Mouse (Mus musculus) small intestine, adult 2 months (tissue): Measurements from ENCODE around the gene Gcm1. TPM values are rescaled to one million over a fixed set of nuclear protein-coding genes. Genes with fewer than 3 reads are reported as not detected.
"Not testable (repeated sequence)": the region's sequence is repeated elsewhere in the genome, so short reads cannot be mapped to it uniquely, and the experiment has no call there.

Experiments
- H3K27ac ChIP-seq: fragments of 200-500 bp; 2 replicates; pipeline ENCODE4 v1.5.1; 2012; ENCODE audit warnings: low read depth, low read length, control low read depth, inconsistent platforms; ENCODE audit not compliant: insufficient read depth
- H3K27me3 ChIP-seq: fragments of 200-500 bp; 2 replicates; pipeline ENCODE4 v1.6.1; 2012; ENCODE audit warnings: mild to moderate bottlenecking, moderate library complexity, low read length, inconsistent platforms; ENCODE audit not compliant: control insufficient read depth, insufficient read depth
- H3K36me3 ChIP-seq: fragments of 200-500 bp; 2 replicates; pipeline ENCODE4 v1.6.1; 2012; ENCODE audit warnings: mild to moderate bottlenecking, low read length, control low read depth, inconsistent platforms; ENCODE audit not compliant: control insufficient read depth, insufficient read depth
- H3K4me1 ChIP-seq: fragments of 200-500 bp; 2 replicates; pipeline ENCODE4 v1.6.1; 2012; ENCODE audit warnings: low read length, inconsistent platforms, mixed read lengths; ENCODE audit not compliant: control insufficient read depth, insufficient read depth, insufficient read length
- H3K4me3 ChIP-seq: fragments of 200-500 bp; 2 replicates; pipeline ENCODE4 v1.5.1; 2012; ENCODE audit warnings: low read depth, mild to moderate bottlenecking, control low read depth, inconsistent platforms, low read length, moderate library complexity
- CTCF ChIP-seq: fragments of 200-500 bp; IDR thresholded peaks from 2 replicates; pipeline ENCODE4 v1.5.1; 2012; ENCODE audit warnings: low read depth, mild to moderate bottlenecking, control low read depth, inconsistent platforms, low read length, moderate library complexity, mixed read lengths; ENCODE audit not compliant: insufficient replicate concordance, insufficient read length; ENCODE audit errors: extremely low read depth
- POLR2A ChIP-seq: fragments of 200-500 bp; IDR thresholded peaks from 2 replicates; pipeline ENCODE4 v1.6.1; 2012; ENCODE audit warnings: low read depth, mild to moderate bottlenecking, control low read depth, inconsistent platforms, low read length, moderate library complexity
- WGBS: fragments of 180-500 bp; shearing (Covaris S2); methylation state at CpG from one replicate; pipeline ENCODE4 v1.1.7; 2018; 5-methylcytosine and 5-hydroxymethylcytosine counted together
- polyA plus RNA-seq: library from polyadenylated mRNA; depleted of rRNA; stranded (reverse); fragments of >200 nt; gene quantifications from 2 replicates; pipeline ENCODE4 v1.2.3, GENCODE M21; 2012

The Gcm1 gene
- polyA plus RNA-seq, 1 experiment = not detected

DNA sequence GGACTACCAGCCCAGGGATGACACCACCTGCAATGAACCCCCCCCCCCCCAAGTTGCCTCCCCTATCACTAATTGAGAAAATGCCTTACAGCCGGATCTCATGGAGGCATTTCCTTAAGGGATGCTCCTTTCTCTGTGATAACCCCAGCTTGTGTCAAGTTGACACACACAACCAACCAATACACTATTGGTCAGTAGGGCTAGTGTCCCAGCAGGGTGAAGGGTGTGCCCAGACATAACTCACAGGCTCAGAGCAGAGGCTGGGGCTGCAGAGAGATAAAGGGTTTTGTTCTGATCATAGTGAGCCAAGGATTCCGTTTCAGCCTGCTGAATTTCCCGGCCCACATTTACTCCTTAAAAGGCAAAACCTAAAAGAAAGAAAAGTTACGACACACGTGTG lies 18.8 kb downstream of the Gcm1 start:
- Histone ChIP-seq H3K4me1 (no peaks in the 10 kb centered on the region), H3K27me3 (no peaks in the 10 kb centered on the region), H3K27ac (no peak overlapping the region), H3K4me3 (no peak overlapping the region), H3K36me3 (no peaks in the 10 kb centered on the region)
- WGBS = 71% methylated on average over 5 of the region's 5 CpGs
- no peak for TF ChIP-seq CTCF
- no peak for TF ChIP-seq POLR2A

DNA sequence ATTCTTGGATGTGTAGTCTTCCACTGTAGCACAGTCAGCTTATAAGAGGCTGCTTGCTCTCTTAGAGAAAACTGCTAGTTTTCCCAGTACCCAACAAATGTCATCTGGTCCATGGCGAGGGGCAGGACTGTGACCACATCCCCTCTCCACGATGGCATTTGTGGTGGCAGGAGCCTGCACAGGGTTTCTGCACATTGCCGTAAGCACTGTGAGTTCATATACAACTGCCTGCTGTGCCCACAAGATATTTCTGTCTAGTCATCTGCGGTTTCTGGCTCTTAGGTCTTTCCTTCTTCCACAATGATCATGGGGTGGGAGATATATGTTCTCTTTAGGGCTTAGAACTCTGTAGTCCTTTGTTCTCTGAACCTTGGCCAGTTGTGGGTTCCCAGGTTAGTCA lies 19.9 kb downstream of the Gcm1 start:
- Histone ChIP-seq H3K4me3 (no peak overlapping the region), H3K4me1 (no peaks in the 10 kb centered on the region), H3K27ac (no peak overlapping the region), H3K36me3 (no peaks in the 10 kb centered on the region), H3K27me3 (no peaks in the 10 kb centered on the region)
- TF ChIP-seq POLR2A = no peak
- no peak for TF ChIP-seq CTCF
- 87% methylated on average over 4 of the region's 4 CpGs for WGBS

DNA sequence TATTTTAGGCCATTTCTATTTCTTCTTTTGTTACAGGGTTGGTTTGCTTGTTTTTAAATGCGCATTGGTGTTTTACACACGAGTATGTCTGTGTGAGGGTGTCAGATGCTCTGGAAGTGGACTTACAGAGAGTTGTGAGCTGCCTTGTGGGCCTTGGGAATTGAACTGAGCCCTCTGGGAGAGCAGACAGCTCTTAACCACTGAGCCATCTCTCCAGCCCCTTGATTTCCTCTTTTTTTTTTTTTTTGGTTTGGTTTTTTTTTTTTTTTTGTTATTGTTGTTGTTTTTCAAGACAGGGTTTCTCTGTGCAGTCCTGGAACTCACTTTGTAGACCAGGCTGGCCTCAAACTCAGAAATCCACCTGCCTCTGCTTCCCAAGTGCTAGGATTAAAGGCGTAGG lies 21.6 kb downstream of the Gcm1 start:
- H3K4me3 ChIP-seq, H3K27ac ChIP-seq, H3K27me3 ChIP-seq, H3K4me1 ChIP-seq, H3K36me3 ChIP-seq: not testable (repeated sequence)
- WGBS = 91% methylated on average over 3 of the region's 3 CpGs

DNA sequence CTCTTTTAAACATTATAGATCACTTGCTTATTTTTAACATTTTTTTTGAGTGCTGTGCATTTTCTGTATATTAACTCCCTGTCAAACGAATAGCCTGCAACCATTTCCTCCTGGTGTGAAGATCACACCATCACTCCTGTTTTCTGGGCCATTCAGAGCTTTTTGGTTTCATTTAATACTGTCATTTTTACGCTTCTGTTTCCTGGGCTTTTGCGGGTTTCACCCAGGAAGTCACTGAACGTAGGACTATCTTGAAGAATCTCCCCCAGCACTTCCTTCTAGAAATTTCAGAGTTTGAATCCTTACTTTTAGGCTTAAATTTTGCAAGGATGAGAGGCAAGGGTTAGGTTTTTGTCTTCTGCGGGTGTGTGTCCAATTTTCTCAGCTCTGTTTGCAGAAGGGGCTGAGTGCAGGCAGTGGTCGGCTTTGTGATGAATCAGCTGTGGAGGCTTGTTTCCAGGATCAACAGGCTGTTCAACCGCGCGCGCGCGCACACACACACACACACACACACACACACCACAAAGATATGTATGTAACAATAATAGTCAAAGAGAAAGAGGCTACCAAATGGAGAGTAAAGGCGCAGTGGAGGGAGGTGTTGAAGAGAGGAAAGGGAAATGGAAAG lies 22.1 kb downstream of the Gcm1 start:
- Histone ChIP-seq H3K27ac (no peak overlapping the region), H3K36me3 (no peaks in the 10 kb centered on the region), H3K4me1 (no peaks in the 10 kb centered on the region), H3K27me3 (no peaks in the 10 kb centered on the region), H3K4me3 (no peak overlapping the region)
- WGBS = 75% methylated on average over 13 of the region's 13 CpGs
- TF ChIP-seq POLR2A (no peak), CTCF (no peak)

DNA sequence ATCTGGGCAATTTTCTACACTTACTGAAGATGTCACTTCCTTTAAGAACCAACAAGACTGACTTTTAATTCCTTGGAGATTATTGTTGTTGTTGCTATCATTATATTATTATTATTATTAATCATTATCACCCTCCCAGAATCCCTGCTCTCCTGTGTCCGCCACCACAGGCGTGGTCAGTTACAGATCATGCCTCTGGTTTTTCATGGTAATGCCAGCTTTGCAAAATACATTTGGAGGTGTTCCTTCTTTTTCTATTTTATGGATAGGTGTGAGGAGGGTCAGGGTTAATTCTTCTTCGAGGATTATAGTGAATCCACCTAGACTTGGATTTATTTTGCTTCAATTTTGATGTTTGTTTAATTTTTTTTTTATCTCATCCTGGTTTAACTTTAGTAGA lies 23.5 kb downstream of the Gcm1 start:
- H3K36me3 ChIP-seq = no peaks in the 10 kb centered on the region
- H3K27me3 ChIP-seq = no peaks in the 10 kb centered on the region
- no peak for TF ChIP-seq POLR2A
- TF ChIP-seq CTCF = no peak
- H3K4me3 ChIP-seq = no peak overlapping the region
- H3K4me1 ChIP-seq = no peaks in the 10 kb centered on the region
- no peak overlapping the region for H3K27ac ChIP-seq
- WGBS = 80% methylated on average over 3 of the region's 3 CpGs

DNA sequence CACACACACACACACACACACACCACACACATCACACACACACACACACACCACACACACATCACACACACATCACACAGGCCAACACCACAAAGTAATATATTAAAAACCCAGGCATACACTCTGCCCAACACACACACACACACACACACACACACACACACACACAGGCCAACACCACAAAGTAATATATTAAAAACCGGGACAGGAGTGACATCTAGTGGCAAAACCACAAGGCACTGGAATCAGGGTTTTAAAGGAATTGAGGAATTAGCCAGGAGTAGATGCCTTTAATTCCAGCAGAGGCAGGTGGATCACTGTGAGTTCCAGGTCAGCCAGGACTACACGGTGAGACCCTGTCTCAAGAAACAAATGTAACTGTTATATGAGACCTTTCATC lies 26.5 kb downstream of the Gcm1 start:
- no peaks in the 10 kb centered on the region for H3K4me1 ChIP-seq
- TF ChIP-seq POLR2A (no peak), CTCF (no peak)
- no peaks in the 10 kb centered on the region for H3K27me3 ChIP-seq
- WGBS = 20% methylated on average over 2 of the region's 2 CpGs
- H3K27ac ChIP-seq = no peak overlapping the region
- H3K36me3 ChIP-seq = peaks cover 11% of the 10 kb centered on the region
- no peak overlapping the region for H3K4me3 ChIP-seq

DNA sequence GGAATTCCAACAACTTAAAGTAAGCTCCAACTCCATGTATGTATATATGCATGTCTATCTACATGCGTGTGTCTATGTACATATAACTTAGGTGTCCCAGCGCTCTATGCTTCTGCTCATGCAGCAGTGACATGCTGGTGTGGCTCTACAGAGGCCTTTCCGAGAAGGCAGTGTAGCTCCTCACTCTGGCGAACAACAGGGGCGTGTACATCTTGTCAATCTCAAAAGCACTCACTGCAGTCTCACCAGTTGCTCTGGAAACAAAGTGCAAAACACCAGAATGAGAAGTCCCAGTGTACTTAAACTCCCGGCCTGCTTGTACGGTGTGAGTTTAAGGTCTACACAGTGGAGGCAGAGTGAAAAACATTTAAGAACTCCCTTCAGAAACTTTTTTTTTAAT lies 30.1 kb downstream of the Gcm1 start:
- Histone ChIP-seq H3K27ac (no peak overlapping the region), H3K4me1 (no peaks in the 10 kb centered on the region), H3K4me3 (no peak overlapping the region), H3K36me3 (peaks cover 41% of the 10 kb centered on the region), H3K27me3 (no peaks in the 10 kb centered on the region)
- WGBS = 91% methylated on average over 7 of the region's 7 CpGs
- no peak for TF ChIP-seq CTCF
- no peak for TF ChIP-seq POLR2A

DNA sequence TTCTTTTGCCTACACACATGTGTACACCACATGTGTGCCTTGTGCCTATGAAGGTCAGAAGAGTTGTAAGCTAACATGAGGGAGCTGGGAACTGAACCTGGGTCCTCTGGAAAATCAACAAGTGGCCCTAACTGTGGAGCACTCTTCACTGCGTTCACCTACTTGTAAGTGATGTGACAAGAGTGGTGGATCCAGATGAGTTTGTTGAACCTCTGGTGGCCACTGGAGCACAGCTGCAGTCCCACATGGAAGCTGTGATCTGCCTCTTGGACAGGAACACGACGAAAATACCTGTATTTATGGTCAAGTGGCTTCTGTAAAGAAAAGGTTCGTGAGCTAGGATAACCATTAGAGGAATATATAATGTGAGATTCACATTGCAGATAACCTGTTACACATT lies 32.6 kb downstream of the Gcm1 start:
- TF ChIP-seq POLR2A (no peak), CTCF (no peak)
- Histone ChIP-seq H3K4me1 (no peaks in the 10 kb centered on the region), H3K4me3 (no peak overlapping the region), H3K27me3 (no peaks in the 10 kb centered on the region), H3K27ac (no peak overlapping the region), H3K36me3 (peaks cover 52% of the 10 kb centered on the region)
- 90% methylated on average over 4 of the region's 4 CpGs for WGBS
